Mouse (Mus musculus): ENCODE data around the gene Pdss2. TPM values are rescaled to one million over a fixed set of nuclear protein-coding genes. Genes with fewer than 3 reads are reported as not detected.

Pdss2 gene
- polyA plus RNA-seq, 1 experiment from 2014 or later: 13.9 TPM

- Histone ChIP-seq H3K4me2 (replicated peaks) (no peak overlapping the region), H3K9ac (no peak overlapping the region), H3K9me3 (no peaks in the 10 kb centered on the region), H3K27me3 (replicated peaks) (no peaks in the 10 kb centered on the region), H3K36me3 (no peaks in the 10 kb centered on the region), H3K27ac (no peak overlapping the region), H3K4me3 (no peak overlapping the region), H3K4me1 (peaks cover 6% of the 10 kb centered on the region)
- no peak for ATAC-seq (ENCODE audit: low FRiP score, low read depth)
- 75% methylated on average over 9 of the region's 9 CpGs for WGBS
Observed at GRCm38 (mm10) chr10:43322446-43323178, 101.3 kb downstream of the Pdss2 start.

- ATAC-seq (ENCODE audit: low FRiP score, low read depth): no peak
- Histone ChIP-seq H3K9me3 (no peaks in the 10 kb centered on the region), H3K4me2 (replicated peaks) (no peak overlapping the region), H3K4me3 (no peak overlapping the region), H3K9ac (no peak overlapping the region), H3K27ac (no peak overlapping the region), H3K36me3 (no peaks in the 10 kb centered on the region), H3K27me3 (replicated peaks) (no peaks in the 10 kb centered on the region), H3K4me1 (peaks cover 6% of the 10 kb centered on the region; the same call in 1 of the 2 replicates)
- 46% methylated on average over 8 of the region's 8 CpGs for WGBS
Observed at GRCm38 (mm10) chr10:43323386-43323785, 102.1 kb downstream of the Pdss2 start.

- H3K36me3 ChIP-seq: no peaks in the 10 kb centered on the region
- H3K9ac ChIP-seq: no peak overlapping the region
- no peaks in the 10 kb centered on the region for H3K27me3 ChIP-seq (replicated peaks)
- no peak overlapping the region for H3K27ac ChIP-seq
- WGBS: 96% methylated on average over 5 of the region's 5 CpGs
- ATAC-seq (ENCODE audit: low FRiP score, low read depth): no peak
- H3K4me2 ChIP-seq (replicated peaks): no peak overlapping the region
- peaks cover 26% of the 10 kb centered on the region for H3K4me1 ChIP-seq
- no peak overlapping the region for H3K4me3 ChIP-seq
- no peaks in the 10 kb centered on the region for H3K9me3 ChIP-seq
Observed at GRCm38 (mm10) chr10:43329813-43330212, 108.5 kb downstream of the Pdss2 start.

- no peak overlapping the region for H3K4me2 ChIP-seq (replicated peaks)
- peaks cover 26% of the 10 kb centered on the region for H3K4me1 ChIP-seq
- no peak overlapping the region for H3K9ac ChIP-seq
- no peak overlapping the region for H3K4me3 ChIP-seq
- 73% methylated on average over 4 of the region's 4 CpGs for WGBS
- no peaks in the 10 kb centered on the region for H3K9me3 ChIP-seq
- H3K36me3 ChIP-seq: no peaks in the 10 kb centered on the region
- no peak overlapping the region for H3K27ac ChIP-seq
- ATAC-seq (ENCODE audit: low FRiP score, low read depth): no peak
- no peaks in the 10 kb centered on the region for H3K27me3 ChIP-seq (replicated peaks)
Observed at GRCm38 (mm10) chr10:43330691-43331090, 109.4 kb downstream of the Pdss2 start.

- H3K4me1 ChIP-seq: peaks cover 26% of the 10 kb centered on the region
- H3K4me3 ChIP-seq: no peak overlapping the region
- H3K27ac ChIP-seq: peak overlapping the region; percentile 42; the same call in 1 of the 2 replicates
- H3K9me3 ChIP-seq: no peaks in the 10 kb centered on the region
- H3K9ac ChIP-seq: no peak overlapping the region
- no peaks in the 10 kb centered on the region for H3K36me3 ChIP-seq
- peak; percentile 89 for ATAC-seq (ENCODE audit: low FRiP score, low read depth)
- H3K4me2 ChIP-seq (replicated peaks): peak overlapping the region; percentile 40
- WGBS: 20% methylated on average over 15 of the region's 15 CpGs
- H3K27me3 ChIP-seq (replicated peaks): no peaks in the 10 kb centered on the region
Observed at GRCm38 (mm10) chr10:43331931-43332701, 110.8 kb downstream of the Pdss2 start.

GRCm38 (mm10) chr10:43335874-43336273 is 114.6 kb downstream of the Pdss2 start:
- no peak overlapping the region for H3K27ac ChIP-seq
- no peaks in the 10 kb centered on the region for H3K9me3 ChIP-seq
- H3K4me3 ChIP-seq: no peak overlapping the region
- no peaks in the 10 kb centered on the region for H3K27me3 ChIP-seq (replicated peaks)
- H3K4me2 ChIP-seq (replicated peaks): no peak overlapping the region
- no peak for ATAC-seq (ENCODE audit: low FRiP score, low read depth)
- 84% methylated on average over 4 of the region's 4 CpGs for WGBS
- peaks cover 23% of the 10 kb centered on the region for H3K4me1 ChIP-seq
- no peaks in the 10 kb centered on the region for H3K36me3 ChIP-seq
- H3K9ac ChIP-seq: no peak overlapping the region

- Histone ChIP-seq H3K36me3 (no peaks in the 10 kb centered on the region), H3K4me3 (no peak overlapping the region), H3K27ac (no peak overlapping the region), H3K9ac (no peak overlapping the region), H3K4me1 (peaks cover 11% of the 10 kb centered on the region), H3K9me3 (no peaks in the 10 kb centered on the region), H3K27me3 (replicated peaks) (no peaks in the 10 kb centered on the region), H3K4me2 (replicated peaks) (no peak overlapping the region)
- ATAC-seq (ENCODE audit: low FRiP score, low read depth): no peak
- 98% methylated on average over 2 of the region's 2 CpGs for WGBS
Observed at GRCm38 (mm10) chr10:43337110-43337509, 115.8 kb downstream of the Pdss2 start.

- no peak overlapping the region for H3K9ac ChIP-seq
- no peak overlapping the region for H3K4me2 ChIP-seq (replicated peaks)
- H3K9me3 ChIP-seq: no peaks in the 10 kb centered on the region
- H3K4me1 ChIP-seq: no peaks in the 10 kb centered on the region
- no peaks in the 10 kb centered on the region for H3K36me3 ChIP-seq
- no peak overlapping the region for H3K4me3 ChIP-seq
- WGBS: 78% methylated on average over 10 of the region's 10 CpGs
- no peaks in the 10 kb centered on the region for H3K27me3 ChIP-seq (replicated peaks)
- H3K27ac ChIP-seq: no peak overlapping the region
- no peak for ATAC-seq (ENCODE audit: low FRiP score, low read depth)
Observed at GRCm38 (mm10) chr10:43339811-43340210, 118.5 kb downstream of the Pdss2 start.

GRCm38 (mm10) chr10:43349718-43350117 is 128.4 kb downstream of the Pdss2 start:
- no peaks in the 10 kb centered on the region for H3K4me1 ChIP-seq
- H3K9me3 ChIP-seq: no peaks in the 10 kb centered on the region
- no peak overlapping the region for H3K27ac ChIP-seq
- H3K9ac ChIP-seq: no peak overlapping the region
- H3K4me2 ChIP-seq (replicated peaks): no peak overlapping the region
- H3K36me3 ChIP-seq: no peaks in the 10 kb centered on the region
- WGBS: 51% methylated on average over 2 of the region's 2 CpGs
- H3K27me3 ChIP-seq (replicated peaks): no peaks in the 10 kb centered on the region
- no peak for ATAC-seq (ENCODE audit: low FRiP score, low read depth)
- no peak overlapping the region for H3K4me3 ChIP-seq

GRCm38 (mm10) chr10:43357884-43358283 is 136.6 kb downstream of the Pdss2 start:
- WGBS: 48% methylated on average over 4 of the region's 4 CpGs
- H3K27ac ChIP-seq: no peak overlapping the region
- no peaks in the 10 kb centered on the region for H3K4me1 ChIP-seq
- H3K9me3 ChIP-seq: no peaks in the 10 kb centered on the region
- no peak for ATAC-seq (ENCODE audit: low FRiP score, low read depth)
- H3K4me3 ChIP-seq: no peak overlapping the region
- no peaks in the 10 kb centered on the region for H3K27me3 ChIP-seq (replicated peaks)
- no peaks in the 10 kb centered on the region for H3K36me3 ChIP-seq
- H3K4me2 ChIP-seq (replicated peaks): no peak overlapping the region
- no peak overlapping the region for H3K9ac ChIP-seq

GRCm38 (mm10) chr10:43362947-43363346 is 141.7 kb downstream of the Pdss2 start:
- no peak for ATAC-seq (ENCODE audit: low FRiP score, low read depth)
- Histone ChIP-seq H3K9me3 (no peaks in the 10 kb centered on the region), H3K4me1 (no peaks in the 10 kb centered on the region), H3K9ac (no peak overlapping the region), H3K27ac (no peak overlapping the region), H3K36me3 (no peaks in the 10 kb centered on the region), H3K27me3 (replicated peaks) (no peaks in the 10 kb centered on the region), H3K4me2 (replicated peaks) (no peak overlapping the region), H3K4me3 (no peak overlapping the region)
- WGBS: 95% methylated on average over 6 of the region's 6 CpGs

GRCm38 (mm10) chr10:43363431-43363851 is 142.2 kb downstream of the Pdss2 start:
- Histone ChIP-seq H3K27me3 (replicated peaks) (no peaks in the 10 kb centered on the region), H3K4me2 (replicated peaks) (no peak overlapping the region), H3K9ac (no peak overlapping the region), H3K9me3 (no peaks in the 10 kb centered on the region), H3K36me3 (no peaks in the 10 kb centered on the region), H3K4me1 (no peaks in the 10 kb centered on the region), H3K27ac (no peak overlapping the region), H3K4me3 (no peak overlapping the region)
- ATAC-seq (ENCODE audit: low FRiP score, low read depth): no peak
- WGBS: 77% methylated on average over 5 of the region's 5 CpGs

Data from neural tube, embryonic 12.5 days (tissue).